Mouse (Mus musculus) embryo, embryonic 10 days (tissue): ENCODE results near the gene Polr3b.
A peak's percentile ranks its signal among the peaks of the same experiment; 100 is the strongest.

Experiments
- DNase-seq: peaks from one replicate; pipeline ENCODE4 v3.0.0-alpha.2; 2015; ENCODE audit warnings: low spot score

Gene Polr3b

DNA sequence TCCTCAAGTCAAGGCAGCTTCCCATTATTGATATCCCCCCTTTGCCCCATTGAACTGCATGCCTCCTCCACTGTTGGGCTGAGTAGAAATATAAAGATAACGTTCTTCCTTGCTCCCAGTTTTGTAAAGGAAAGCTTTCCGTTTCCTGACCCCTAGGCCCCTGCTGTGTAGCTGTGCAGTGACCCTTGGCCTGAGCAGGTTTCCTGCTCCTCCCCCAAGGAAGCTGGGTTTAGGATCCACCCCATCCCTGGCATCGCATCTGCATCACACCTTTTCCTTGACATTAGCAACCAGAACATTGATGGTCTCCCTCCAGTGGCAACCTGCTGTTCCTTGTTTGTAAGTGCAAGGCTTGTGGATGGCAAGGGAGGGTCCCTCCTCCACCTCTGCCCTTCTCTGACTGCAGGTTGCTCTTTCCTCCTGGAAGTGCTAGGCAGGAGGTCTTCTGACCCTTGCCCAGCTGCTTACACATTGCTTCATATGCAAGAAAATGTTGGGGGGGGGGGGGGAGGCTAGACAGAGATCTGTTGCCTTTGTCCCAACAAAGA lies 43.7 kb downstream of the Polr3b start:
- peak; percentile 27 for DNase-seq

GRCm38 (mm10) chr10:84675653-84676052 lies 53.6 kb downstream of the Polr3b start:
- no peak for DNase-seq

DNA sequence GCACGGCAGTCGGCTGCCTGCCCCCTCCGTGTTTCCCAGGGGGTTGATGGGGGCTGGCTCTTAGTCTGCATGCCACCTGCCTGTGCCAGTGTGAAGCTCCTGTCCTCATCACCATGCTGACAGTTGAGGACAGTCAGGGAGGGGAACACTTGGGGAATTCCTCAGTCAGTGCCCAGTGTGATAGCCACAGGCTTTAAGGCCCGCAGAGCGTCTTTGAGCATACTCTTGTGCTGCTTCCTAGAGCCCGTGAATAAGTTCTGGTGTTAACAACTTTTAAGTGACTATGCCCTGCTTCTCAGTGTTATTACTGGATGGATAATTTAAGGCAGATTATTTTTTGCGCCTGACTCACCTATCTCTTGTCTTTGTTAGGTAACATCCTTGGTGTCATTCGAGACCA lies 54.4 kb downstream of the Polr3b start:
- DNase-seq = no peak

- no peak for DNase-seq
These were observed 55.8 kb downstream of the Polr3b start for GRCm38 (mm10) chr10:84677871-84678270.

- DNase-seq = no peak
These were observed 56.3 kb downstream of the Polr3b start for GRCm38 (mm10) chr10:84678441-84678840.

- no peak for DNase-seq
These were observed 63.5 kb downstream of the Polr3b start for GRCm38 (mm10) chr10:84685444-84686121.

- peak; percentile 66 for DNase-seq
These were observed 64.0 kb downstream of the Polr3b start for GRCm38 (mm10) chr10:84686122-84686497.

GRCm38 (mm10) chr10:84686705-84687104 lies 64.6 kb downstream of the Polr3b start:
- DNase-seq = no peak

- no peak for DNase-seq
These were observed 65.6 kb downstream of the Polr3b start for GRCm38 (mm10) chr10:84687736-84688135.

DNA sequence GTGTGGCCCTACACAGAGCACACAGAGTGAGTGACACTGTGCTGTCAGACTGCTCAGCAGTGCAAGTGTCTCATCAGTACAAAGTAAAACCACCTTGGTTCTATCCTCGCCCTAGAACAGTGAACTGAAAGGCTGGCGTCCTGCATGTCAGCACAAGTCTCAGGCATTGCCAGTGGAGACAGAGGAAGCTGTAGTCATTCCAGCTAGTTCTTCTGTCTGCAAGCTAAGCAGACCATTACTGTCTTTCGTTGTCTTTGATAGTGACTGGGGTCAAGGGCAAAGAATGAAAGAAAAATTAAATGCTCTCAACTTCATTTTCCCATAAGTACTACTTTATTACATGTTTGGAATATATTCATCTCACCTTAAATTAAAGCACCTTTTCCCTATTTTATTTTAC lies 67.8 kb downstream of the Polr3b start:
- no peak for DNase-seq

GRCm38 (mm10) chr10:84690818-84691217 lies 68.7 kb downstream of the Polr3b start:
- DNase-seq = no peak

DNA sequence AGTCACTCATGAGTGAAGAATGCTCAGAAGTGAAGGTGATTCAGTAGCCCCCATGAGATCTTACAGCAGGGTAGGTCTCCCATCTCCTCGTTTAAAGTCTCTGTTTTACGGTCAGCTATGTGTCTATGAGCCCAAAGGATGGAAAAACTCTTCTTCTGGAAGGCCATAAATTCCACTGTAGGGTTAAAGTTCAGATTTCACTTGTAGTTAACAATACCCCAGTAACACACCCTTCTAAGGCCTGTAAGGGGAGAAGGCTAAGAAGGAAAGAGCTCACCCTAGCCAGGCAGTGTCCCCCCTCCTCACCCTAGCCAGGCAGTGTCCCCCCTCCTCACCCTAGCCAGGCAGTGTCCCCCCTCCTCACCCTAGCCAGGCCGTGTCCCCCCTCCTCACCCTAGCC lies 69.6 kb downstream of the Polr3b start:
- no peak for DNase-seq

DNA sequence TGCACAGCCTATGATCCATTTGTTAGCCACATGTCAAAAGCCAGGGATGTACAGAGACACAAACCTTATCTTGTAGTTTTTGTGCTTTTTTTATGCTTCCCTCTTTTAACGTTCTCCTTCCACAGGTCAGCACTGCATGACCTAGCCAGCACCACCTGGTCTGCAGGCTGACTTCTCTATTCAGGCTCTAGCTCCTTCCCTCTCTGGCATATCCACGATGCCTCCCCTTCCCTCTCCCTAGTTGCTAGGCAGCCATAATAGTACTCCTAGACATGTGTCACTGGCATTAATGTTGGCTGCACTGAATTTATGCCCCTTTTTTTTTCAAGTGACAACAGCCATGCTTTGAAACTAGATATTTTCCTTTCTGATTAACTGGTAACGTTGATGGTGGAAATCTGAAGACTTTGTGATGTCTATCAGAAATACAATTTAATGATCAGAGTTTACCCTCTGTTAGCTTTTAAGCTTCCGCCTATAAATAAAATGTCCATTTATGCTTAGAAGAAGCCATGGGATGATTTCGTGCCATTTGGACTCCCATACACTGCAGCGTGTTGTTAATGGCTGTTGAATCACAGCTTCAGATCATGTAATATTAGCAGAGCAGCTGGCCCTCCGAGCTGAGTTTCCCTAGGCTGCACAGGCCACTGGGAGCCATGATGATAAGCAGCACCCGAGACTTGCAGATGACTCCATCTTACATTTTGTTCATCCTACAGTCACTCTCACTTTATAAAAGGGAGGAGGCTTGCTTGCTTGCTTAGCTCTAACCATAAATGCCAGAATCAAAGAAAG lies 71.9 kb downstream of the Polr3b start:
- DNase-seq = peak; percentile 58

DNA sequence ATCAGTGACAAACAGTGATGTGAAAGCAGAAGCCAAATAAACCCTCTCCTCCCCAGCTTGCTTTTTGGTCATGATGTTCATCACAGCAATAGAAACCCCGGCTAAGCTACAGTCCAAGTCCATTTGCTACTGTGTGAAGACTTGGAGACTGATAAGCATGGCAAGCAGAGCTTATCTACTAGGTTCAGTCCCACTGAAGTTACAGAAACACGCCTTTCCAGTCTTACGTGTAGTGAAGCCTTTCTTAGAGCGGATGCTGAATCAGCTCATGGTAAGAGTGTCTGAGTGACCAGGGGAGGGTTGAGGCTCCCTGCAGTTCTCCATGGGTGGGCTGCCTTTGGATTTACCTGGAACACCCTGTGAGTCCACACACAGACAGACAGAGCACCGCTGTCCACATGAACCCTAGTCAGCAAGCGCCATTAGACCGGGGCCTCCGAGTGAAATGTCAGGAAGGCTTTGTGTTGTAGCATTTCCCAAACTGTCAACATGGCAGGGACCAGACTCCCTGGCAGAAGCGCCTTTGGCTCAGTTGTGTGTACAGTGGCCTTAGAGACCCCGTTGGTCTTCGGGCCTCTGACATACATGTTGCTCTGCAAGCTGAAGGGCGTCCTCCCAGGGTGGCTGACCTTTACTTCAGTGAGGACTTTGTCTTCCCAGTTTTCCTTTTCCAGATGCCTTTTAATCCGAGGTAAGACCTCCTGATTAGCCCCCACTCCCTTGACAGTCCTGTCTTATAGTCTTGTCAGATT lies 78.3 kb downstream of the Polr3b start:
- no peak for DNase-seq

DNA sequence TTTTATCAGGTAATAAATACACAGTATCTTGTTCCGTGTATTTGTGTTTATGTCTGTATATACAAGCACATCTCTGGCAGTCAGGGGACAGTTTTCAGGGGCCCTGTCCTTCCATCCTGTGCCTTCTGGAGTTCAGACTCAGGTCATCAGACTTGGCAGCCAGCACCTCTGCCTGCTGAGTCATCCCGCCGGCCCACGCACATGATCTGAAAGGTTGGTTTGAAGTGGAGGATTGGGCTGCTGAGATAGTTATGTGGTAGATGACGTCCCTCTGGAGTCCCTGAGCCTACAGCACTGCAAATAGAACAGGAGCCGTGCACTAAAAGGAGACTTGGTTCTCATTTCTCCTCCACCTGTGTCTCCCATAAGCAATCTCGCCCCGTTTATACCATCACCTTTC lies 79.0 kb downstream of the Polr3b start:
- DNase-seq = no peak

DNA sequence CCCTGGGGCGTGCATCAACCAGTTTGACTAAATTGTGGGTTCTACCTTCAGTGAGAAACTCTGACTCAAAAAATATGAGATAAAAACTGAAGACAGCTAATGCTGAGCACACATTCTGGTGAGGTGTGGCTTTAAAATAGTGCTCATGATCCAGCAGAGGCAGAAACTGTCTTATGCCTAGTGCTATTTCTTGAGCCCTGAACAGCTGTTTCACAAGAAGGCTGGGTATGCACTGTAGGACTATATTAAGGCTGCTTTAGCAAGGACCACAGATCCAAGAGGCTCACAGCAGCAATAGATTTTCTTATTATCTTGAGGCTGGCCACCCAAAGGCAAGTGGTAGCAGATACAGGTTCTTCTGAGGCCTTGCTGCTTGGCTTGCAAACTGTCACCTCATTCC lies 80.0 kb downstream of the Polr3b start:
- DNase-seq = no peak

DNA sequence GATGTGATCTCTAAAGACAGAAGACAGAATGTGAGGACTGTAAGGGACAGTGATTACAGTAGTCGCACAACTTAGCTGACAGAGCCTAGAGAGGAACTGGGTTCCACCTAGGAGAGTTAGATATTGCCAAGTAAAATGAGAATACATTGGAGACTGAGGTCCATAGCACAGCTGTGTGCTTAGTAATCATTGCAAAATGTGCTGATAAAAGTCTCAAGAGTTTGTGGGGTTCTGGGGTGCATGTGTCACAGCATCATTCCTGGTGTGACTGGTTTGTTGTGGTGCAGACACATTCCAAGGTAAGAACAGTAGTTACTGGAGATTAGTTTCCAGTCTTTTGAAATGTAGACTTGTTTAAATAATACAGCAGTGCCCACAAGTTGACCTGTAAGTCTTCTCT lies 82.5 kb downstream of the Polr3b start:
- no peak for DNase-seq

DNA sequence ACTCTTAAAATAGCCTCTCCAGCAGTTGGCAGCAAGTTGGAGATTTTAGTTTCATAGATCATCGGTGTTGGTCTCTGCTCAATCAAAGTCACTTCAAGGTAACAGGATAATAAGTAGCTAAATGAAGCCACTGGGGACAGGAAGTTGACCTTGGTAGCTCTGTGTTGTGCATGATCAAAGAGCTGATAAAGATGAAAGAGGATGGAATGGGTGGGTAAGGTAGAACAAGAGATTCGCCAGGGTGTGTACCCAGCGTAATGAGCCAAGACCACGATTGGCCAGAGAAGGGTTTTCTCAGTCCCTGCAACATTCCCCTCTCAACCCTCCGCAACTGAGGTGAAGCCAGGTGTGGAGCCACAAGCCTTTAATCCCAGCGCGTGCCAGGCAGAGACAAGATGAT lies 83.1 kb downstream of the Polr3b start:
- DNase-seq = no peak

- no peak for DNase-seq
These were observed 84.5 kb downstream of the Polr3b start for GRCm38 (mm10) chr10:84706543-84706942.

GRCm38 (mm10) chr10:84707226-84707625 lies 85.1 kb downstream of the Polr3b start:
- DNase-seq = no peak

DNA sequence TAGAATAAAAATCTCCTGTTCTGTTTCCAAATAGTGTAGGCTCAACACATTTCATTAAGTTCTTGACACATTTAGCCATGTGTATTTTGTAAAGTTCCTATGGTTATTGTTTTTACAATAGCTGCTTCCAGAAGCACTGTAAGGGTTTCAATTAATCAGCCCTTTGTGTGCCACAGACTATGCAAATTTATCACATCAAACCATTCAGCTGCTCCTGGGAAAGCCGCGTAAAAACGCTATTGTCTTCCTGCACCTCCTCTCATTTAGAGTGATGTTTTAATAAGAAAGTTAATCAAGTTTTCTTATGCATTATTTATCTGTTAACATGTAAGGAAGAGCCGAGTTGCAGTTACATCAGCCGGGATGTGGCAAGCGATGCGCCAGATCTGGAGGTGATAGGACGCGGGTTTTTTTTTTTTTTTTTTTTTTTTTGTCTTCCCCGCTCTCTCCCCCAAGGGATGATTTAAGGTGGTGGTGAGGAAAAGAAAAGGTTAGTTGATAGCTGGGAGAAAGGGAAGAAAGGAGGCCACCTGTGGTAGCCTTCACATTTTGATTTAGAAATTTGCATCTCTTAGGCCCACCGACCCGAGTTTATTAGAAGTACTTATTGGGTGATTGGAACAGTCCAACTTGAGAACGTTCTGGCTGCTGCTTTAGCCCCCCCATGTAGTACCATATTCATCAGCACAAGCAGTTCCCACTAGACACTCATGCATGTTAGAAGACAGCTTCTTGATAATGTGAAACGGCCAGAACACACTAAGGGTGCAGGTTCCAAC lies 85.8 kb downstream of the Polr3b start:
- no peak for DNase-seq

GRCm38 (mm10) chr10:84710192-84710591 lies 88.1 kb downstream of the Polr3b start:
- DNase-seq = peak; percentile 55
